Comparison of ENCODE assay signal across 8 mouse cellular contexts in genomic region chr11:69900471-69901405, GRCm38 (mm10). TPM values are rescaled to one million over a fixed set of nuclear protein-coding genes. Genes with fewer than 3 reads are reported as not detected.
DNase-seq lines count a peak whose midpoint lies in the region; ATAC-seq lines count a peak whose summit lies in the region.

2810408A11Rik (minus strand) TSS chr11:69900987.
Neurl4 (plus strand) TSS chr11:69901072.

- peaks cover 8% of the 10 kb centered on the region; the same call in 1 of the 2 replicates for H3K4me1 ChIP-seq in brown adipose tissue, adult 24 weeks (ENCODE audit: control insufficient read depth, insufficient read depth, insufficient read length, low read length)
- peaks cover 14 to 27% of the 10 kb centered on the region in 2 experiments for H3K4me1 ChIP-seq in heart, embryonic 14.5 days (ENCODE audit: control insufficient read depth in 2 of 2, insufficient read depth in 2 of 2, low read length in 2 of 2)
- peaks cover 47% of the 10 kb centered on the region for H3K4me1 ChIP-seq in liver, embryonic 13.5 days (replicated peaks)
- H3K4me1 ChIP-seq in stomach, embryonic 16.5 days (ENCODE audit: control insufficient read depth, insufficient read depth, low read length) = peaks cover 20% of the 10 kb centered on the region

- peak; percentile 95 for ATAC-seq in CD4-positive, CD25-positive, alpha-beta regulatory T cell, adult 4 months
- ATAC-seq in heart, embryonic 14.5 days (ENCODE audit: insufficient number of reproducible peaks, insufficient read depth, low FRiP score, low read depth) = peak; percentile 86
- peak; percentile 89 for ATAC-seq in liver, embryonic 13.5 days (ENCODE audit: low read depth)
- ATAC-seq in stomach, embryonic 16.5 days (ENCODE audit: insufficient read depth, low FRiP score) = peak; percentile 95

- no peaks in the 10 kb centered on the region for H3K27me3 ChIP-seq in heart, embryonic 14.5 days (ENCODE audit: control insufficient read depth, insufficient read depth, low read length)
- H3K27me3 ChIP-seq in liver, embryonic 13.5 days = no peaks in the 10 kb centered on the region; the same call in 1 of the 2 replicates
- no peaks in the 10 kb centered on the region for H3K27me3 ChIP-seq in stomach, embryonic 16.5 days (ENCODE audit: control insufficient read depth, insufficient read depth, low read length)

- H3K4me3 ChIP-seq in brown adipose tissue, adult 24 weeks (ENCODE audit: insufficient read depth, low read depth, low read length) = peak within 1 kb of the TSS; percentile 67
- H3K4me3 ChIP-seq in heart, embryonic 14.5 days (ENCODE audit: control insufficient read depth in 1 of 2, insufficient read depth in 1 of 2, low read depth in 1 of 2, low read length in 2 of 2) = peak within 1 kb of the TSS; percentile 71 to 85
- H3K4me3 ChIP-seq in liver, embryonic 13.5 days (replicated peaks) = peak within 1 kb of the TSS; percentile 93
- H3K4me3 ChIP-seq in stomach, embryonic 16.5 days (replicated peaks; ENCODE audit: low read length) = peak within 1 kb of the TSS; percentile 88

- H3K36me3 ChIP-seq in heart, embryonic 14.5 days (ENCODE audit: control insufficient read depth, insufficient read depth, low read length) = peaks cover 29% of the 10 kb centered on the region
- H3K36me3 ChIP-seq in liver, embryonic 13.5 days = peaks cover 29% of the 10 kb centered on the region
- peaks cover 6% of the 10 kb centered on the region; the same call in 1 of the 2 replicates for H3K36me3 ChIP-seq in stomach, embryonic 16.5 days (ENCODE audit: control insufficient read depth, insufficient read depth, low read length)

- peak within 1 kb of the TSS; percentile 93 for H3K27ac ChIP-seq in brown adipose tissue, adult 24 weeks (replicated peaks; ENCODE audit: low read depth, low read length)
- peak within 1 kb of the TSS; percentile 94 to 99 for H3K27ac ChIP-seq in heart, embryonic 14.5 days (replicated peaks in 1 of 2; ENCODE audit: control insufficient read depth in 1 of 2, insufficient read depth in 1 of 2, low read depth in 2 of 2, low read length in 2 of 2)
- H3K27ac ChIP-seq in liver, embryonic 13.5 days = peak within 1 kb of the TSS; percentile 98
- peak within 1 kb of the TSS; percentile 99 for H3K27ac ChIP-seq in stomach, embryonic 16.5 days (ENCODE audit: low read length)

- H3K9me3 ChIP-seq in heart, embryonic 14.5 days (ENCODE audit: control insufficient read depth, low read length) = no peaks in the 10 kb centered on the region
- H3K9me3 ChIP-seq in liver, embryonic 13.5 days (replicated peaks) = no peaks in the 10 kb centered on the region
- H3K9me3 ChIP-seq in stomach, embryonic 16.5 days (replicated peaks; ENCODE audit: control insufficient read depth, low read length) = no peaks in the 10 kb centered on the region

- H3K4me2 ChIP-seq in heart, embryonic 14.5 days (ENCODE audit: low read length) = peak within 1 kb of the TSS; percentile 99
- peak within 1 kb of the TSS; percentile 87 for H3K4me2 ChIP-seq in liver, embryonic 13.5 days
- H3K4me2 ChIP-seq in stomach, embryonic 16.5 days (ENCODE audit: low read depth, low read length) = peak within 1 kb of the TSS; percentile 97

- peak; percentile 82 for DNase-seq in fibroblast of lung, adult 2 months (ENCODE audit: low read depth)
- peak; percentile 94 for DNase-seq in kidney, postnatal 14 days
- DNase-seq in liver, embryonic 13.5 days = peak; percentile 90
- DNase-seq in neural tube, embryonic 10.5 days (ENCODE audit: extremely low spot score, low spot score) = peak; percentile 89

- WGBS in heart, embryonic 14.5 days = under 1% methylated on average over 38 of the region's 38 CpGs
- under 1% methylated on average over 38 of the region's 38 CpGs for WGBS in liver, embryonic 13.5 days (ENCODE audit: insufficient replicate concordance)
- WGBS in stomach, embryonic 16.5 days = 0% methylated on average over 38 of the region's 38 CpGs

- H3K9ac ChIP-seq in heart, embryonic 14.5 days (ENCODE audit: low read length) = peak within 1 kb of the TSS; percentile 94
- peak within 1 kb of the TSS; percentile 94 for H3K9ac ChIP-seq in liver, embryonic 13.5 days
- H3K9ac ChIP-seq in stomach, embryonic 16.5 days (ENCODE audit: low read length) = peak within 1 kb of the TSS; percentile 92

RNA-seq across cellular contexts. Expression of gene 2810408A11Rik, which starts in this region (rescaled TPM):
- 1 to 10 TPM; 1.6 to 2.0 TPM for polyA plus RNA-seq in CD4-positive, CD25-positive, alpha-beta regulatory T cell, adult 4 months (2017; shearing (Covaris generic))
- 3.2 TPM in 1 of 2 replicates, not detected in the other for polyA plus RNA-seq in brown adipose tissue, adult 24 weeks (2012; ENCODE audit: insufficient read depth, insufficient read length, missing spikeins)
- 4.5 and 5.1 TPM in 2 replicates for polyA plus RNA-seq in heart, embryonic 14.5 days (2014; fragmentation: Nextera tagmentation; extraction: Ambion mirVana)
- 0.89 and 1.0 TPM in 2 replicates for polyA plus RNA-seq in liver, embryonic 13.5 days (2015; fragmentation: Nextera tagmentation; extraction: Ambion mirVana)
- 4.9 TPM in 2 replicates for polyA plus RNA-seq in stomach, embryonic 16.5 days (2015; fragmentation: Nextera tagmentation; extraction: Ambion mirVana)

RNA-seq across cellular contexts. Expression of gene Neurl4, which starts in this region (rescaled TPM):
- 1 to 10 TPM; 8.3 to 9.1 TPM for polyA plus RNA-seq in CD4-positive, CD25-positive, alpha-beta regulatory T cell, adult 4 months (2017; shearing (Covaris generic))
- 16.9 and 18.4 TPM in 2 replicates for polyA plus RNA-seq in brown adipose tissue, adult 24 weeks (2012; ENCODE audit: insufficient read depth, insufficient read length, missing spikeins)
- 7.5 and 11.1 TPM in 2 replicates for polyA plus RNA-seq in heart, embryonic 14.5 days (2014; fragmentation: Nextera tagmentation; extraction: Ambion mirVana)
- 2.3 and 2.8 TPM in 2 replicates for polyA plus RNA-seq in liver, embryonic 13.5 days (2015; fragmentation: Nextera tagmentation; extraction: Ambion mirVana)
- 7.5 TPM in 2 replicates for polyA plus RNA-seq in stomach, embryonic 16.5 days (2015; fragmentation: Nextera tagmentation; extraction: Ambion mirVana)

Comparison
In these comparisons a context has a peak if more than half of its experiments do, and no peak if none do; other contexts are left out.
1. Peak in every context shown above with its lines: DNase-seq, ATAC-seq, H3K4me3 ChIP-seq and H3K27ac ChIP-seq.